Mouse (Mus musculus) hematopoietic stem cell, adult 5-6 weeks (primary cell): ENCODE measurements around the gene Treml4. TPM values are rescaled to one million over a fixed set of nuclear protein-coding genes. Genes with fewer than 3 reads are reported as not detected.

ENCODE experiments used
- ATAC-seq, 2 experiments: fragments of 125-278 bp in 1 of 2; replicated peaks in 1 of 2; 2 replicates each; pipeline ENCODE4 v1.8.0; 2016 to 2017; ENCODE audit warnings: inconsistent platforms in 2 of 2, mild to moderate bottlenecking in 2 of 2, moderate number of reproducible peaks in 2 of 2, low read depth in 1 of 2, moderate TSS enrichment in 1 of 2; ENCODE audit not compliant: low FRiP score in 2 of 2, poor library complexity in 2 of 2, severe bottlenecking in 2 of 2, insufficient read depth in 1 of 2, low TSS enrichment in 1 of 2
- total RNA-seq: library from RNA; stranded (forward); fragments of 172-1452, 232-1000 nt; gene quantifications from 2 replicates; pipeline ENCODE4 v1.2.3, GENCODE M21; 2017

Gene Treml4
- 0.56 TPM in 1 of 2 replicates, not detected in the other for total RNA-seq

DNA sequence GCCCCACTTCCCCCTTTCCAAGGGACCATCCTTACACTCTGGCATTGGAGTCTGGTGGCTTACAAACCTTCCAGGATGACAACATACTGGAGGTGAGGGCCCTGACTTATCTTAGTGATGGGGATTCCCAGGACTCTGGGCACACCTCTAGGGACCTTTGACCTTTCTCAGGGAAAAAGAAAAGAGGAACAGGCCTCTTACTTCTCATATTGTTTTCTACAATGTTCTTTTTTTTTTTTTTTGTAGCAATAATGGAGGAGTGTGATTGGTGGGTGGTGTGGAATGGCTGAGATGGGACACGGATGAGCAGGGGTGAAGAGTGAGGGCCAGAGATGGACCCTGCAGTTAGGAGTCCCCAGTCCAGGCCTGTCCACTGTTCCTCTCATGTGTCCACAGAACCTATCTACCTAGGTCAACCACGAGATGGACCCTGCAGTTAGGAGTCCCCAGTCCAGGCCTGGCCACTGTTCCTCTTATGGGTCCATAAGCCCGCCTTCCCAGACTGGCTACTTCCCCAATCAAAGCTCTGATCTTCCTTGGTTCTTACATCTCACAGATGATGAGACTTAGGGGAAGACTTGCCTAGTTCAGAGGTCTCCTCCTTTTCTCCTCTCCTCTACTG lies at the start of gene Treml4:
Gene Treml4 (plus strand): TSS at position 555 of the 622 bp plus-strand sequence.
- ATAC-seq = no peak

DNA sequence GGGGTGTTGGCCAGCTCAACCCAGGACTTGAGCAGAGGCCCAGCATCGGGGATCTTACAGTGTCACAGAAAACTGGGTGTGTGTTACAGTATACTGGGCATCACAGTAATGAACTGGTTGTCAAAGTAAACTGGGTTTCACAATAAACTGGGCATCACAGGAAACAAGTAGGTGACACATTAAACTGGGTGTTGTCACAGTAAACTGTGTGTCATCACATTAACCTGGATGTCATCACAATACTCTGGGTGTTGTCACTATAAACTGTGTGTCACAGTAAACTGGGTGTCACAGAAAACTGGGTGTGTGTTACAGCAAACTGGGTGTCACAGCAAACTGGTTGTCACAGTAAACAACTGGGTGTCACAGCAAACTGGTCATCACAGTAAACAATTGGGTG lies 48.7 kb upstream of the Treml4 start:
- ATAC-seq = peak in 1 of 2 experiments; percentile 39; a peak in 1 of 4 replicates

DNA sequence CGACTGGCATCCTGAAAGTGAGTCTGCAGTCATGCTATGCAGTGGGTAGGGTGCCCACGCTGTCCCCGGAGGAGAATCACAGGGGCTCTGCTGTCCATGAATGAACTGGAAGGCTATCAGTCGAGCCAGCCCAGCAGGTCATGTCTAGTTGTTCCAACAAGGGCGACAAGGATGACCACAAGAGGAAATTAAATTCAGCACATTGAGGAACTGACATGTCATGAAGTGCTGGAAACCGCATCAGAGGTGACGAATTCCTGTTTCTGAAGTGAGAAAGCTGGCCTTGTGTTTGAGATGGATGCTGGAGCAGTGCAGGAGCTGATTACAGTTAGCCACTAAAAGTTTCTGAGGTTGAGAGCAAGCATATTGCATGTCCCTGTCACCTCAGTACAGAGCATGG lies 33.4 kb upstream of the Treml4 start:
- peak; percentile 77 to 79 for ATAC-seq

DNA sequence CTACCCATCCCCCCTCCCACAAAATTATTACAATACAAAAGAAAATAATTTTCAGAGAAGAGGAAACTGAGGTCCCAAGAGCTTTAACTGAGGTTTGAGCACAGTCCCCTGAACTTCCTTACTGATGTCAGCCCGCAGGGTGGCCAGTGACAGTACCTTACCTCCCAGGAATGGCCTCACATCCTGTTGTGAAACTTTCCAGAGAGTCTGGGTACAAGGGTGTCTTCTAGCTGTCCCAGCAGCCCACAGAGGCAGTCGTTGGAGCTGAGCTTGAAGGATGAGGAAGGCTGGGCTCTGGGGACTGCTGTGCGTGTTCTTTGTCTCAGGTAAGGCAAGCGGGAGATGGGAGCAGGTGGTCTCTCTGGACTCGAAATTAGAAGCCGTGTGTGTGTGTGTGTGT lies 31.6 kb upstream of the Treml4 start, which contains the start of gene Trem1:
Gene Trem1 (plus strand): TSS at position 251 of the 400 bp plus-strand sequence.
- ATAC-seq = peak; percentile 80

DNA sequence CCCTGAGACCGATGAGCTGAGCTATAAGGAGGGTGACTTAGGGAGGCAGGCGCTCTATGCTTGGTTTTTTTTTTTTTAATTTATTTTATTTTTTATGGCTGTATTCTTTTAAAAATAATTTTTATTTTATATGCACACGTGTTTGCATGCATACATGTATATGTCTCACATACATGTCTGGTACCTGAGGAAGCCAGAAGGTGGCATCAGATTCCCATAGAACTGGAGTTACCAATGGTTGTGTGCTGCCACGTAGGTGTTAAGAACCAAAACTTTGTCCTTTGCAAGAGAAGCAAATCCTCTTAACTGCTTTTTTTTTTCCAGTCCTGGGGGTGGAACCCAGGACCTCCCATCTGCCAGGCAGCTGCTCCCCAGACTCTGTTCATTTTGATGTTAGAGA lies 30.3 kb upstream of the Treml4 start:
- no peak for ATAC-seq

DNA sequence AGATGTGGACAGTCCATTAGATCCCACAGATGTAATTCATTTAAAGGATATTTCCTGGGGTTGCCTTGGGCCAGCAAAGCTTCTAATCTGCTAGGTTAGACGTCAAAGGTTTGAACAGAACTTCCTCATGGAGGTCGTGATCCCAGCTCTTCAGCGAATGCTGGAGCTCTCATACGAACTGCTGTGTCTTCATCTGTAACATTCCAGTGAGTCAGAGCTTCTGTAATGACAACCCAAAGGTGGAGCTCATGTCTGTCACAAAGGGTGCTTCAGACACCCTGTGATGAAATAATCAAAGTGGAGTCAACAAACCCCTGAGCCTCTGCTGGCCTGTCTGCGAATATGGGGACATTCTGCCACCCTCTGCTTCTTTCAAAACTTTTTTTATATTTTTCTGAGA lies 29.5 kb upstream of the Treml4 start:
- no peak for ATAC-seq

DNA sequence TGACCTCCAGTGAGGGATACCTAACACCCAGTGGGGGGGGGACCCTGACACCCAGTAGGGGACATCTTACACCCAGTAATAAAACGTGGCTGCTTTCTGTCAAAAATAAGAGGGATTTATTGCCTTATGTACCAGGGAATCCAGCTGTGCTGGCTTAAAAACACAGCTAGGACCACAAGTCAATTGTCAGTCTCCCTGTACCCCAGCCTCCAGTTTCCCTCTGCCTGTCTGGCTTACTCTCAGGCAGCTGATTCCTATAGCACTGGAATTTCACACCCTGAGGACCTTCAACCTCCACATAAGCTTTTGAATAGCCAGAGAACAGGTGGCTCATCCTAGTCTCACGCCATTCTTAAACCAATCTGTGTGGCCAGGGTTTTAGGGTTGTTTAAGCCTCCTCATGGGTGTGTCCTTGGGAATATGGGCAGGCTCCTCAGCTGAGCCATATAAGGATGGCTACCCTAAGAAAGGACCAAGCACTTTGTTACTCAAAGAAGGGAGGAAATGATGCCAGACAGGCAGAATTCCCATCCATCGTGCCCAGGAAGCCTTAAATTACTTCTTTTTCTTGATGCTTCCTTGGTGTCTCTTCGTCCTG lies 28.2 kb upstream of the Treml4 start:
- no peak for ATAC-seq

DNA sequence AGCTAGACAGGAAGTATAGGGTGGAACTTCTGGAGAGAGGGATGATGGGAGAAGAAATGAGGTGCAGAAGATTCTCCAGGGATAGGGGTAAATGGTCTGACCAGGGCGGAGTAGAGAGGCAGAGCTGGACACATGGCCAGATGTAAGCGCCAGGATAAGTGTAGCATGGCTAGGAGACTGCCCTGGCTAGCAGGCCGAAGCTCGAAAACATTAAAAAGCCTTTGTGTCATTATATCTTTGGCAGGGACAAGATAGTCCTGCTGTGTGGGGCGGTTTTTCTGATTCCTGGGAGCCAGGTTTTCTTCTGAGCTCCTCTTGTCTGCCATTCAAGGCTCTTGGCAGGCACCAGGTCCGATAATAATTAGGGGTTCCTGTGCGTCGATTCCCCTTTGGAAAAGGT lies 26.5 kb upstream of the Treml4 start:
- ATAC-seq = no peak

DNA sequence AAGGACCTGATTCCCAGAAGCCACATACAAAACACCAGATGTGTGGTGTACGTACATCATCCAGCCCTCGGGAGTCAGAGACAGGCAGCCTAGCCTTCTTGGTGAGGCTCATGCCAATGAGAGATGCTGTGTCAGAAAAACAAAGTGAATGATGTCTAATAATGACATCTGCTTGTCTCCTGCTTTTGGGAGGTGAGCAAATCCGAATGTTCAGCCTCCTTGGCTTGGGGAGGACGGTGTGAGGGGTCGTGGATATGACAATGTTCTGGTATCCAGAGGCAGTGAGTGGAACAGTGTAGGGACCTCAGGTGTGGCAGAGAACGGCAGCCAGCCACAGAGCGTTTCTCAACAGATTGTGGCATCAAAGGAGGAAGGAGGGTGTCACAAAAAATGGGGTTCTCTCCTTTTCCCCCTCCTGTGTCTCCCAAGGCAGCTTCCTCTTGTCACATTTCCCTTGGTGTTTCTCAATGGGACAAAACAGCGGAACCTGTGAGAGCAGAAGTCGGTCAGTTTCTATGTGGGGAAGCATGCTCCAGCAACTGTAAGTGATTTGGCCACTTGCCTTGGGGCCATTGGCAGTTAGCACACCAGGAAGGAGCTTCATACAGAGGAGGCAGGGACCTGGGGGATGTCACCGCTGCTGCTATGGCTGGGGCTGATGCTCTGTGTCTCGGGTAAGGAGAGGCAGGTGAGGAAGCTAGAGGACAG lies 16.7 kb upstream of the Treml4 start, which contains the start of gene Trem3:
Gene Trem3 (plus strand): TSS at position 557 of the 708 bp plus-strand sequence.
- peak; percentile 46 to 79; a peak in 3 of 4 replicates for ATAC-seq

DNA sequence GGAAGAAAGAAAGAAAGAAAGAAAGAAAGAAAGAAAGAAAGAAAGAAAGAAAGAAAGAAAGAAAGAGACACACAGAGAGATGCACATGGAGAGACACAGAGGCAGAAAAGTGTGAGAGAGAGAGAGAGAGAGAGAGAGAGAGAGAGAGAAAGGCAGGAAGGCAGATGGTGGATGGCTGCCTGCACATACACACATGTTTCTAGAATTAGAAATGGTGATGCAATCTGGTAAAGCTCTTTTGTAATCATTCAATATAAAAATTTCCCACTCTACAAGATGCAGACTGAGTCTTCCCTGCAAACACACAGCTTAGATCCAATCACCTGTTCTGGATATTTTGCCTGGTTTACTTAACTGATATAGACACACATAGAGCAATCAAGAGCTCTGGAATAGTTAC lies 15.1 kb upstream of the Treml4 start:
- ATAC-seq = no peak

DNA sequence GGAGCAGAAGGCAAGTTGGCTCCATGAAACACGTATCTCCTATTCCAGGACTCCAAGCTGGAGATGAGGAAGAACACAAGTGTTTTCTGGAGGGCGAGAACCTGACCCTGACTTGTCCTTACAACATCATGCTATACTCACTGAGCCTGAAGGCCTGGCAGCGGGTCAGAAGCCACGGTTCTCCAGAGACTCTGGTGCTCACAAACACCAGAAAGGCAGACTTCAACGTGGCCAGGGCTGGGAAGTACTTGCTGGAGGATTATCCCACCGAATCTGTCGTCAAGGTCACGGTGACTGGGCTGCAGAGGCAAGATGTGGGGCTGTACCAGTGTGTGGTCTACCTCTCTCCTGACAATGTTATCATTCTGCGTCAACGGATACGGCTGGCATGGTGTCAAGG lies 14.6 kb upstream of the Treml4 start:
- no peak for ATAC-seq

DNA sequence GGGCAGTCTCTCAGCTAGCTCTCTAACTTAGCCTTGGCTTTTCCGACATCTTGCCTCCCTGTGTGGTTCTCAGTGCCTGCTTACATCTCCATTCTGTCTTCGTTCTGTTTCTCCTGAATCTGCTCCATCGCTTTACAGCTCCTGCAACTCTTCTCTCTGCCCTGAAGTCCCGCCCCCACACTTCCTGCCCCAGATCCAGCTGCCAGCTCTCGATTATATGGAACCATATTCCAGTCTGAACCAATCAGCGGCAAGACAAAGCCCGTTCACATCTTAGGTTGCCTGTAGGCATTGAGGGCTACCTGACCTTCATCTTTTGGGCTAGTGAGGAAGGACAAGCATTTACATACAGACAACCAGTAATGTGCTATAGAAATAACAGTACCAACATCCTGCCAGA lies 13.5 kb upstream of the Treml4 start:
- no peak for ATAC-seq

DNA sequence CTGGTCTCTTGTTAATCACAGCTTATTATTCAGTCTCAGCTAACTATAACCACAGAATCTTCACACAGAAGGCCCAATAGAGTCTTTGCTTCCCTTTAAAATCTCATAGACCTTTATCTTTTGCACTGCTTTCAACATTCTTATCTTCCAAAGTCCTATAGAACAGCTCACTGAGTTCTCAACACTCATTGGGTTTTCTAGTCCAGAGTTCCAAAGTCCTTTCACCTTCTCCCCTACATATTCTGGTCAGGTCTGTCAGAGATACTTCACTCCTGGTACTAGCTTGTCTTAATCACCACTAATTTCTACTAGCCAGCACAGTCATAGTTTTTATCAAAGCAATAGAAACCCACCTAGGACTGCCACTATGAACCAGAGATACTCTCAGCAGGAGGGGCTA lies 7.5 kb upstream of the Treml4 start:
- no peak for ATAC-seq

DNA sequence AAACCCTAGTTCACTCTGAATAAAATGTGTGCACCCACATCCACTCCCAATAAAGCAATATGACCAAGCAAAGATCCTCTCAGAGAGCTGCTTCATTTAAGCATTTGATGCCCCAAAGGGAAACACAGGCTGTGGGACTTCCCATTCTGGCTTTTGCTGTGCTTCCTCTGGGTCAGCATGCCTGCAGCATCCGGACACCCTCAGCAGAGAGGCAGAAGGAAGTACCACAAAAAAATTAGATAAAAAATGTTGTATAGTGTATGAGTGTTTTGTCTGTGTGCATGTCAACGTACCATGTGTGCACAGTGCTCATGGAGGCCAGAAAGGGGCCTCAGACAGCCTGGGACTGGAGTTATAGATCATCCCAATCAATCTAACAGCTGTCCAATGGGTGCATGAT lies 2.2 kb upstream of the Treml4 start:
- ATAC-seq = peak; percentile 40 to 49; a peak in 2 of 4 replicates

DNA sequence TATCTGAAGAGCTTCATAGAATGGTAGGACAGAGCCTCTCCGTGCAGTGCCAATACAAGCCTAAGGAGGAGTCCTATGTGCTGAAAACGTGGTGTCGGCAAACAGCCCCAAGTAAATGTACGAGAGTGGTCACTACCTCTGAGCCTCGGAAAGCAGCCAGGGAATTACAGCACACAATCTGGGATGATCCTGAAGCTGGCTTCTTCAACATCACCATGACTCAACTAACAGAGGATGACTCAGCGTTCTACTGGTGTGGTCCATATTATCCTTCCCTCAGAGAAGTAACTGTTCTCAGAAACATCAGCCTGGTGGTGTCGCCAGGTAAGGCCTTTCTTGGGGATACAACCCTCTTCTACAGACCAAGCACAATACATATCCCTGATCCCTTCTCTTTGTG lies 567 bp downstream of the Treml4 start:
- ATAC-seq = no peak

DNA sequence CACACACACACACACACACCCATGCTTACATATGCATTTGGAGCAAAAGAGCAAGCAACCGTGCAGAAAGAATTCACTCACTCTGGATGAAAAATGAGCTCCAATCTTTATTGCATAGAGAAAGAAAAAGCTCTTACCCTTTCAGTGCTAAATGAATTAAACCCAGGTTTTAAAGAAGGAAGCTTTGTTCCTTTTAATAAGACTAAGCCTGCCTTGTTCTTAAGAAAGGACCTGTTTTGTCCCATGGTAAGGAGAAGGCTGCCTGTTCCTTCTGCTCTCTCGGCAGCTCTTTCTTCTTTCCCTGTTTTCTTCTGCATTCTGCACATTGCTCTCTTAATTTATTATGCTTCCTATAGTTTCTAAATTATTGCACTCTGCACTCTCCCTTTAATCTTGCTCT lies 2.0 kb downstream of the Treml4 start:
- ATAC-seq = no peak

DNA sequence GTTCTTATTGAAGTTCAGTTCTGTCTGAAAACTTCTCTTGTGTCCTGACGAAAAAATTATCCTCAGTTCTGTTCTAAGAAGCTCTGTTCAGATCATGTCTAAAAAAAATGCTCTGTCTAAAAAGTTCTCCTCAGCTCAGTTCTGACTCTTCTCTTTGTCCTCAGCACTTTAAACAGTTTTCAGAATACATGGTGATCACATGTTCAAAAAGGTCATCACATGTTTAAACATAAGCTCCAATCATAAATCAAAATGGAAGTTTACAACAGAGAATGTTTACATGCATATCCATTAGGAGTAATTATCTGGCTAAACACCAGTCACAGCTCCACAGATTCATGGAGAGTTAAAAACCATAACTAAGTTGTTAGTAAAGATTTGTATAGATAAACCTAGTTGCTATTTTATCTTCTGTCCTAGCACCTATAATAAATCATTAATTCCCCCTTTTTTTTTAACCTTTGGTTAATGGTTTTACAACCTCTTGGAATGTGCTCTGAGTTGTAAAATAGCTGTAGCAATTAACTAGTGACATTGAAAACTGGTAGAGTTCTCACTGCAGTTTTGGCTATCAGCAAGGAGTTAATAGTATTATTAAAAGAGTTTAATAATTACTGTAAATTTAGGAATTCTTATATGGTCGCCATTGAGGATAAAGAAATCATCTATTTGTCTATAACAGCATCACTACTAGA lies 2.7 kb downstream of the Treml4 start:
- ATAC-seq = no peak

DNA sequence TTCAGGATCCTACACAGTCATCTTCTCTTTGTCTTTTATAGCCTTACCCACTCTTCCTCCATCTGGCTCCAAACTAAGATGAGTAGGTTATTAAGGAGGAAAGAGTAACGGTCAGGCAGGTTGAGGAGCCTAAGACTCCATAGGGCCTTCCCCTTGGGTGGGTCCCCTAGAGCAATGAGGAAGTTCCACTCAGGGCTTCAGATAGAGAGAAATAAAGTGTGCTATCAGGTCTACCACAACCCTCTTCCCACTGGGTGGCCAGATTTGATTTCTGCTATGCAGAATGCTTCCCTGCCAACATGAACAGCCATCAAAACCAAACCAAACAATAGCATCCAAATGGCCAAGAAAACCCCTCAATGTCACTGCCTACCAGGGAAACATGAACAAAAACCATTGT lies 3.5 kb downstream of the Treml4 start:
- ATAC-seq = no peak
